Comparison of ENCODE assay signal across 1 mouse cellular context in the genomic region with DNA sequence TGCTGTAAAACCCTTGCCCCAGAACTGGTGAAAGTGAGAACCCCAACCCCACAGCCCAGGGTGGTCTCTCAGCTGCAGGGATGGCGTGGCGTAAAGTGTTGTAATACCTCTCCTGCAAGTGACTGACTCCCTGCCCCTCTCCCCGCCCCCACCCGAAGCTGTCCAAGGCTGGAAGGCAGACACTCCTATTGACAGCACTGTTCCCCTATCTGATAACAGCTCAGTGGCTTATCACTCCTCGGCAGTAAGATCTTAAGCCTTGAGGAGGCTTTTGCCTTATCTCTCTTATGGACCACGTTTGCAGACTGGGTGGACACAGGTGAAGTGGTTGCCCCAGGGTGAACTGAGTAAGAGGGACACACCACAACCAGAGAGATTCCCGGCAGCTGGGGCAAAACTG.
A peak's percentile ranks its signal among the peaks of the same experiment; 100 is the strongest.
TF ChIP-seq lines count a peak whose summit lies in the region.

No protein-coding gene starts in this region.

TF ChIP-seq in MEL, 35 proteins besides CTCF, POLR2A, EP300 and RAD21:
- TF ChIP-seq GATA1 (IDR thresholded peaks at IDR 0.05; ENCODE audit: low read depth, low read length) = peak; percentile 76
- 0 out of 2 replicates have a peak, but pooled peaks have one; percentile 25 for TF ChIP-seq MAZ (IDR thresholded peaks at IDR 0.05; ENCODE audit: low read depth, low read length)
- peak; percentile 67 for TF ChIP-seq TCF12 (IDR thresholded peaks at IDR 0.05; ENCODE audit: low read depth, low read length)
- no peak for TF ChIP-seq GABPA (IDR thresholded peaks at IDR 0.05; ENCODE audit: low read depth, low read length)
- TF ChIP-seq ZKSCAN1 (IDR thresholded peaks at IDR 0.05; ENCODE audit: low read depth, low read length) = no peak
- TF ChIP-seq ETS1 (IDR thresholded peaks at IDR 0.05; ENCODE audit: low read depth, low read length) = 0 out of 2 replicates have a peak, but pooled peaks have one; percentile 23
- no peak for TF ChIP-seq MAX (IDR thresholded peaks at IDR 0.05; ENCODE audit: low read length)
- no peak for TF ChIP-seq SIN3A (IDR thresholded peaks at IDR 0.05; ENCODE audit: low read length)
- TF ChIP-seq MXI1 (IDR thresholded peaks at IDR 0.05; ENCODE audit: low read depth, low read length) = no peak
- TF ChIP-seq RCOR1 (IDR thresholded peaks at IDR 0.05; ENCODE audit: low read depth, low read length) = no peak
